Mouse (Mus musculus): ENCODE measurements at regions not wholly inside any gene's neighbourhood (a gene's known extent, or its start where the extent isn't known, plus 50 kb on each side); places are given as distances from the start of the nearest gene placed in this dataset.

- no peak for DNase-seq (ENCODE audit: extremely low spot score in 1 of 2, low spot score in 1 of 2)
Measured at GRCm38 (mm10) chr19:14835629-14836028, 237.8 kb upstream of the Tle4 start.

- no peak for DNase-seq (ENCODE audit: extremely low spot score in 1 of 2, low spot score in 1 of 2)
Measured at GRCm38 (mm10) chr19:14816354-14816753, 218.5 kb upstream of the Tle4 start.

DNA sequence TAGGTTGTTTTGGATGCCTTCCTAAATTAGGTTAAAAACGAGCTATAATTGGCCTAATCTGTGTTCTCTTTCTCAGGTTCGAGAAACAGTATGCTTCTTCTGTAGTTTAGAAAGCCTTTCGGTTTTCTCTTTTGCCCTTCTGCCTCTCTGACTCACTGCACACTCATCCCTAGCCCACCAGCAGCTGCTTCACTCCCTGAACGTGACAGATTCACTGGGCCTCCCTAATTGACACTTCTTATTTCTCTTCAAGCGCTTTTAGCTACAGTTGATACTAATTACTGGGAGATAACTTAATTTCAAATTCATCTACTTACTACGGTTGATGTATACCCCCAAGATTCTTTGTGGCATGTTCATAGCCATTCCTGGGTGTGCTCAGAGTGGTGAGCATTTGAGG lies 208.9 kb upstream of the Tle4 start:
- DNase-seq (ENCODE audit: extremely low spot score in 1 of 2, low spot score in 1 of 2), result no peak

GRCm38 (mm10) chr19:14802909-14803650 lies 205.2 kb upstream of the Tle4 start:
- DNase-seq (ENCODE audit: extremely low spot score in 1 of 2, low spot score in 1 of 2), result no peak

DNA sequence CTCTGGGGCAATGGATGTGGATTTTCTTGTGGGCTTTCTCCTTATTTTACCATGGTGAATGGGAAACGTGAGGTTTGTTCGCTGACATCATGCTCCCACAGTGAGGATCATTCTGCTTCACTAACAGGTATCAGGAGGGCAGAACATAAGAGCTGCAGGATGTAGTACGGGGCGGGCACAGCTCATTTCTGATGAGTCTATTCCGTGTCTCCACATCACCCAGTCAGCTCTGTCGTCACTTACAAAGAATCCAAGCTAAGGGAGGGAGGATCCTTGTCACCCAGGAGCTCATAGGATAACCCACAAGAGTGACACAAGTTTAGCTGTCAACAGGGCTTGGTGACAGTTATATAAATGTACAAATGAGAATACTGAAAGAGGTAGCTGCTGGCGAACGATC lies 203.8 kb upstream of the Tle4 start:
- DNase-seq (ENCODE audit: extremely low spot score in 1 of 2, low spot score in 1 of 2), result no peak

DNA sequence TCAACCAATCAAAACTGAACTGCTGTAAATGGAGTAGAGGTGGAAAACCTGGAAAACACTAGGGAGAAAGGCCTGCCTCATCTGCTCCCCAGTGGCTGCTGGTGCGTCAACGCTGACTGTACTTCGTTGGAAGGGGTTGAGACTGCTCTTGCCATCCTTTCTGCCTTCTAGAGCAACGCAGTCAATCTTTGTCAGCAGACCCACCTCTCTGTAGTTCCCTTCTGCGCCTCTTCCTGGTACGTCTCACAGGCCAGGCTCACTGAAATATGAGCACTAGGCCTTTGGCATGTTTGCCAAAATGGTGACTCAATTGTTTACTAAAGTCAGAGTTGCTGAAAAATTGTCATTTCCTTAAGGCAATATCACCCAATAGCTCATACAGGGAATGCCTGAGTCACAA lies 201.2 kb upstream of the Tle4 start:
- DNase-seq (ENCODE audit: extremely low spot score in 1 of 2, low spot score in 1 of 2), result no peak

- no peak for DNase-seq (ENCODE audit: extremely low spot score in 1 of 2, low spot score in 1 of 2)
Measured at GRCm38 (mm10) chr19:14798417-14798816, 200.6 kb upstream of the Tle4 start.

DNA sequence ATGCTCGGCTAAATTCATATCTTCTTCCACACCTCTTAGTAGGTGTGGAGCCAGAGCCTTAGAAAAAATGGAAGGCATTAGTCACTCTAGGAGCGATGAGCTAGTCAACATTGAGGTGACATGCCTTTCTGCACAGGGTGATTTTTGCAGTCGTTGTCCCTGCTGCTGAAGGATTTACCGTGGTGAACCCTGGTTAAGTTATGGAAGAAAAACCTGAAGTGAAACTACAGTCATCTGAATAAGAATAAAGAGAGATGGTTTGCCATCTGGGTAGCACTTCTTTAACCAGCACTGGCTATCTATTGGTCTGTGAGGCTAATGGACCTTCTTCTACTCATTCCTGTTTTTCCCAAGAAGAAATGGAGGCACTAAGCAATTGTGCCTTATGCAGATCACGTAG lies 198.1 kb upstream of the Tle4 start:
- no peak for DNase-seq (ENCODE audit: extremely low spot score in 1 of 2, low spot score in 1 of 2)

GRCm38 (mm10) chr19:14789992-14790391 lies 192.1 kb upstream of the Tle4 start:
- DNase-seq (ENCODE audit: extremely low spot score in 1 of 2, low spot score in 1 of 2), result no peak

DNA sequence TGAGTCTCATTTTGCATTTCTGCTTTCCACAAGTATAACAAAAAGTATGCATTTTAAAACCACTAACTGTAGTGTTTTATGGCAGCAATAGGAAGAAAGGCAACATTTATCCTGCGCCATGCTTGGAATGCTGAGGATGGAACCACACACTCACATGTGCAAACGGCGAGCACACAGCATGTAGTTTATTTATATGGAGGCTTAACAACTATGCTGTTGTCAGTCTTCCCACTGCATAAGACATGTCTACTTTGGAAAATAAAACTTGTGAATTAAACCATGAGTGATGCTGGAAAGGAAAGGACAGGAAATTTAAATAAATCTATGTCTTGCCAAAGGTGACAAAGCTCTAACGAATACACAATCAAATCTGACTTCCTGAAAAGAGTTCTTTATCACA lies 190.8 kb upstream of the Tle4 start:
- DNase-seq (ENCODE audit: extremely low spot score in 1 of 2, low spot score in 1 of 2), result no peak

DNA sequence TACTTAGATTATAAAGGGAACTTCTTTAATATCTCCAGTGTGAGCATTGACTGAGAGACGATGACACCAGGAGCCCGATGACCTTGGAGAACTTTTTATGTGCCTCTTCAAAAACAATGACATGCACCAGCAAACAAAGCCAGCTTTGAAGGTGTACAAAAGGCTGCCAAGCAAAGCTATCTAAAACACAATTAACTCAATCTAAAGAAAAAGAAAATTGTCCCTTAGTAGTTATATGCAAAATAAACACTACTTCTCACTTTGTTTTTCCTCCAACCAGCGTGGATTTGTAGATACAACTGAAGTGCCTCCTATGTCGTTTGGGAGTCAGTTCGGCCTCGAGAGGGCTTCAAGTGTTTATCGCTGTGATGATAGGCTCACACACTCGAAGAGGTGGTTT lies 189.0 kb upstream of the Tle4 start:
- no peak for DNase-seq (ENCODE audit: extremely low spot score in 1 of 2, low spot score in 1 of 2)

- no peak for DNase-seq (ENCODE audit: extremely low spot score in 1 of 2, low spot score in 1 of 2)
Measured at GRCm38 (mm10) chr19:14785661-14786060, 187.8 kb upstream of the Tle4 start.

DNA sequence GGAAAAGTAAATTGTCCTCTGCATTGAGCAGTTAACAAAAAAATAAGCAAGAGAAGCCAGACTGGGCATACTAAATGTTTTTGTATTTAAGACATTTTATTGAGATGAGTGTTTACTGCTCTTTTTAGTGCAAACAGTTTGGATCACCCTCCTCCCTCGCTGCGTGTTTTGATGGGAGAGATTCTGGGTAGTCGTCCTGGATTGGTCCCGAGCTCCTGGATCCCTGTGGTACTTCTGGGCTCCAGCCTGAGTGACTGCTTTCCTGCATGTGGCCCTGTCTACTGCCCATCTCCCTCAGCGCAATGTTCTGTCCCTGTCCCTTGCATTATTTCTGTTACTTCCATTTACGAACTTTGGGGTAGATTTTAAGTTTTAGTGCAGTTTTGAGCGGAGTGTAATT lies 179.9 kb upstream of the Tle4 start:
- no peak for DNase-seq (ENCODE audit: extremely low spot score in 1 of 2, low spot score in 1 of 2)

- peak in 1 of 2 experiments; percentile 31 for DNase-seq (ENCODE audit: extremely low spot score in 1 of 2, low spot score in 1 of 2)
Measured at GRCm38 (mm10) chr19:14777198-14777597, 179.3 kb upstream of the Tle4 start.

GRCm38 (mm10) chr19:14776791-14777190 lies 178.9 kb upstream of the Tle4 start:
- DNase-seq (ENCODE audit: extremely low spot score in 1 of 2, low spot score in 1 of 2), result no peak

DNA sequence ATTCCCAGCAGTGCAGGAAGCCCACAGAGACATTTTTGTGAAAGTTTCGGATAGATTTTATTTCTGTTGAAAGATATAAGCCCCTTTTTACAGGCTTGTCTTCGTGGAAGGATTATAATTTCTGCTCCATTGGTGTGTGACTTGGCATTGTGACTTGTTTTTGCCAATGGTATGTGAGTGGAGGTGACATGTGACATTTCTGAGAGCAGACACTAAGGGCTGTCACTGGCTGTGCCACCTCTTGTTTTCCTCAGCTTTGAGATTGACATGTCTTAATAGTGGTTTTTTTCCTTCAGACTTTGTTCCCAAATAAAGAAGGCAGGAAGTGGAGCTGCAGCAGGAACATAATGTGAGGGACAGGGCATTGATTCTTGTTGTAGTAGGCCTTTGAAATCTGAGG lies 174.9 kb upstream of the Tle4 start:
- DNase-seq (ENCODE audit: extremely low spot score in 1 of 2, low spot score in 1 of 2), result no peak

- DNase-seq (ENCODE audit: extremely low spot score in 1 of 2, low spot score in 1 of 2), result no peak
Measured at GRCm38 (mm10) chr19:14752646-14753045, 154.8 kb upstream of the Tle4 start.

DNA sequence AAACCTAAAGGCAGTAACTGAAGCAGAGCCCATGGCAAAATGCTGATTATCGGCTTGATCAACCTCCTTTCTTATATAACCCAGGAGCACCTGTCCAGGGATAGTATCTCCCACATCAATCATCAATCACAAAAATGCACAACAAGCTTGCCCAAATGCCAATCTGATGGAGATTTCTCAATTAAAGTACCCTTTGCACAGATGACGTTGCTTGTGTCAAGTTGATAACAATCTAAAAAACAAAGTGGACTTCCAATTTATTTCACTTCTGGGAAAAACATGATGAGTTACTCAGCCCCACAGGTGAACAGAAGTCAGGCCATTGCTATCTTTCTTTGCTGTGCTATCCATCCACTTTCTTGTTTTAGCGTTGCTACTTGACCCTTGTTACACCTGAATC lies 144.5 kb upstream of the Tle4 start:
- no peak for DNase-seq (ENCODE audit: extremely low spot score in 1 of 2, low spot score in 1 of 2)

- DNase-seq (ENCODE audit: extremely low spot score in 1 of 2, low spot score in 1 of 2), result no peak
Measured at GRCm38 (mm10) chr19:14740936-14741335, 143.1 kb upstream of the Tle4 start.

DNA sequence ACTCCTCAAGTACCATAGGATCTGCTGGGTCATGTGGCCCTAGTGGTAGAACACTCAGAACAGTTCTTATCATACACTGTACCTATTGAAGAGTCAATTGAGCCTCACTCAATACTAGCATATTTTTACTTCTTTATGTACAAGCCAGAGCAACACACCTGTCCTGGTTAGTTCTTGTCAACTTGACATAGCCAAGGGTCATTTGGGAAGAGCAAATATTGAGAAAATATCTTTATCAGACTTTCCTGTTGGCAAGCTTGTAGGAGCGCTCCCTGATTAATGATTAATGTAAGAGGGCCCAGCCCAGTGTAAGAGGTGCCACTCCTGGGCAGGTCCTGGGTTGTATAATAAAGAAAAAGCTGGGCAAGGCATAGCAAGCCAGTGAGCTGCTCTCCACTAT lies 142.3 kb upstream of the Tle4 start:
- DNase-seq (ENCODE audit: extremely low spot score in 1 of 2, low spot score in 1 of 2), result no peak

DNA sequence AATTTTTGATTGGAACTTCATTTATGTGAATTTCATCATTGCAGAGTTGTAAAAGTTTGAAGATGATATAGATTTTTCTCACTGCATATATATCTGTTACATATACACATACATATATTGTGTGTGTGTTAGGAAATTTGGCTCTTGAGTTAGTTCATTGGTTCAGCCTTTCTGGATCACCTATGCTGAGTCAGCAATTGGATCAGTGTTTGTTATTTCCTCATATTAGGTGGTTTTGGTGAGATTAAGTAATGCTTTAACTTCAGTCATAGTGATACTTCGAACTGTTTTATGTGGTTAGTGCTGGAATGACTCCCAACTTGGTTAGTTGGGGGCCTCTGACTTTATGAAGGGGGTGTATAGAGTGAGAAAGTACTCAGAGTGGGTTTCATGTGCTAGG lies 138.7 kb upstream of the Tle4 start:
- DNase-seq (ENCODE audit: extremely low spot score in 1 of 2, low spot score in 1 of 2), result no peak

- no peak for DNase-seq (ENCODE audit: extremely low spot score in 1 of 2, low spot score in 1 of 2)
Measured at GRCm38 (mm10) chr19:14725329-14725728, 127.5 kb upstream of the Tle4 start.

- no peak for DNase-seq (ENCODE audit: extremely low spot score in 1 of 2, low spot score in 1 of 2)
Measured at GRCm38 (mm10) chr19:14724637-14725036, 126.8 kb upstream of the Tle4 start.
